Comparison of ENCODE assay signal across 18 mouse cellular contexts in genomic region chr8:85427026-85427425, GRCm38 (mm10). TPM values are rescaled to one million over a fixed set of nuclear protein-coding genes. Genes with fewer than 3 reads are reported as not detected.
DNase-seq lines count a peak whose midpoint lies in the region; ATAC-seq and TF ChIP-seq lines count a peak whose summit lies in the region.
"Had no signal": no experiment of that assay in that cellular context is flagged by ENCODE, and none has a peak within 500 bp of the region (broad histone marks: within the 10 kb centered on the region; RNA-seq: fewer than 3 reads in every experiment).

No protein-coding gene starts in this region.

- no peak for DNase-seq in heart, postnatal 10 days
- peak; percentile 26 for DNase-seq in 416B (ENCODE audit: low read depth)
- DNase-seq in G1E (ENCODE audit: low spot score), result no peak
- DNase-seq in liver, embryonic 13.5 days, result no peak
- DNase-seq in ovary, postnatal 10 days (ENCODE audit: low spot score), result no peak
- no peak for DNase-seq in gastrocnemius, adult 2 months
- DNase-seq: adrenal gland, postnatal 36 days; cerebellum, adult 9-10 months; kidney, postnatal 10 days; lung, postnatal 36 days; thymus, postnatal 4 days had no signal

- H3K9me3 ChIP-seq in heart, embryonic 13.5 days, result no peaks in the 10 kb centered on the region
- H3K9me3 ChIP-seq in G1E (replicated peaks), result no peaks in the 10 kb centered on the region
- H3K9me3 ChIP-seq in liver, embryonic 13.5 days (replicated peaks), result no peaks in the 10 kb centered on the region
- H3K9me3 ChIP-seq: embryonic facial prominence, embryonic 15.5 days; forebrain, embryonic 13.5 days; midbrain, embryonic 15.5 days had no signal

- 38% methylated on average over 4 of the region's 4 CpGs for WGBS in heart, embryonic 13.5 days
- 32% methylated on average over 4 of the region's 4 CpGs for WGBS in liver, embryonic 13.5 days (ENCODE audit: insufficient replicate concordance)

- H3K27me3 ChIP-seq in heart, embryonic 13.5 days (replicated peaks), result no peaks in the 10 kb centered on the region
- no peaks in the 10 kb centered on the region for H3K27me3 ChIP-seq in G1E (ENCODE audit: insufficient read depth, low read length)
- H3K27me3 ChIP-seq in liver, embryonic 13.5 days, result no peaks in the 10 kb centered on the region
- H3K27me3 ChIP-seq: CH12.LX; embryonic facial prominence, embryonic 15.5 days; forebrain, embryonic 13.5 days; midbrain, embryonic 15.5 days; Patski had no signal

- intact Hi-C loops in heart, postnatal 10 days (cut with DNase I), result no loop called here
- intact Hi-C loops in gastrocnemius, adult 2 months (cut with DNase I), result no loop called here

- TF ChIP-seq CTCF in G1E (IDR thresholded peaks at IDR 0.05; ENCODE audit: low read depth, low read length), result no peak
- TF ChIP-seq CTCF in gastrocnemius, adult 2 months (IDR thresholded peaks at IDR 0.05), result no peak

- H3K4me2 ChIP-seq in heart, embryonic 13.5 days, result peak overlapping the region; percentile 50
- peak overlapping the region; percentile 24; the same call in 1 of the 2 replicates for H3K4me2 ChIP-seq in liver, embryonic 13.5 days
- H3K4me2 ChIP-seq: embryonic facial prominence, embryonic 15.5 days; forebrain, embryonic 13.5 days; midbrain, embryonic 15.5 days had no signal

- no peak for ATAC-seq in heart, embryonic 13.5 days (ENCODE audit: extremely low read depth, insufficient number of reproducible peaks, low FRiP score, low TSS enrichment)
- 0 out of 2 replicates have a peak, but pooled peaks have one; percentile 17 for ATAC-seq in G1E (ENCODE audit: extremely low read depth, insufficient number of reproducible peaks, low FRiP score, poor library complexity, severe bottlenecking)
- ATAC-seq in liver, embryonic 13.5 days (ENCODE audit: low read depth), result peak; percentile 49; the same call in 1 of the 2 replicates
- ATAC-seq: forebrain, embryonic 13.5 days; inflammation-experienced regulatory T-cells, adult 6 months; midbrain, embryonic 15.5 days; Patski had no signal

- H3K4me1 ChIP-seq in heart, embryonic 13.5 days, result peaks cover 69% of the 10 kb centered on the region
- peaks cover 61% of the 10 kb centered on the region for H3K4me1 ChIP-seq in G1E (ENCODE audit: insufficient read depth, low read depth, low read length)
- peaks cover 77% of the 10 kb centered on the region for H3K4me1 ChIP-seq in liver, embryonic 13.5 days (replicated peaks)

- peak overlapping the region; percentile 95; the same call in 1 of the 2 replicates for H3K27ac ChIP-seq in heart, embryonic 13.5 days (replicated peaks)
- H3K27ac ChIP-seq in liver, embryonic 13.5 days, result no peak overlapping the region
- no peak overlapping the region for H3K27ac ChIP-seq in gastrocnemius, adult 2 months
- H3K27ac ChIP-seq: embryonic facial prominence, embryonic 15.5 days; forebrain, embryonic 13.5 days; midbrain, embryonic 15.5 days had no signal

- no peak overlapping the region for H3K4me3 ChIP-seq in heart, embryonic 13.5 days
- H3K4me3 ChIP-seq in G1E (ENCODE audit: low read depth, low read length), result no peak overlapping the region; the same call in 1 of the 2 replicates
- H3K4me3 ChIP-seq in liver, embryonic 13.5 days (replicated peaks), result no peak overlapping the region
- H3K4me3 ChIP-seq in gastrocnemius, adult 2 months, result no peak overlapping the region
- H3K4me3 ChIP-seq: embryonic facial prominence, embryonic 15.5 days; forebrain, embryonic 13.5 days; midbrain, embryonic 15.5 days had no signal

- peaks cover 13% of the 10 kb centered on the region for H3K36me3 ChIP-seq in heart, embryonic 13.5 days
- H3K36me3 ChIP-seq in G1E (replicated peaks), result peaks cover 30% of the 10 kb centered on the region
- peaks cover 5% of the 10 kb centered on the region for H3K36me3 ChIP-seq in liver, embryonic 13.5 days
- H3K36me3 ChIP-seq: embryonic facial prominence, embryonic 15.5 days; midbrain, embryonic 15.5 days had no signal

- peak overlapping the region; percentile 56 for H3K9ac ChIP-seq in heart, embryonic 13.5 days
- peak overlapping the region; percentile 23; the same call in 1 of the 2 replicates for H3K9ac ChIP-seq in liver, embryonic 13.5 days
- H3K9ac ChIP-seq: embryonic facial prominence, embryonic 15.5 days; forebrain, embryonic 13.5 days; midbrain, embryonic 15.5 days had no signal

RNA-seq across cellular contexts. Expression of gene 4921524J17Rik, which starts 5.6 kb away (rescaled TPM):
- polyA plus RNA-seq in heart, embryonic 13.5 days (2015; fragmentation: Nextera tagmentation; extraction: Ambion mirVana), result 52.9 and 62.3 TPM in 2 replicates
- 10 to 100 TPM; 17.9 to 21.6 TPM for total RNA-seq in heart, postnatal 10 days (2021)
- total RNA-seq in G1E (2014; fragmentation: Nextera tagmentation) (31.5 and 35.1 TPM in 2 replicates), G1E (2017) (24.8 and 40.8 TPM in 2 replicates)
- 27.1 and 28.5 TPM in 2 replicates for polyA plus RNA-seq in G1E (2012)
- polyA plus RNA-seq in liver, embryonic 13.5 days (2015; fragmentation: Nextera tagmentation; extraction: Ambion mirVana), result 21.4 and 26.1 TPM in 2 replicates
- 10 to 100 TPM; 12.1 to 14.2 TPM for total RNA-seq in gastrocnemius, adult 2 months (2021)

RNA-seq across cellular contexts. Expression of gene Mylk3, which starts 40.9 kb away (rescaled TPM):
- polyA plus RNA-seq in heart, embryonic 13.5 days (2015; fragmentation: Nextera tagmentation; extraction: Ambion mirVana), result 197 and 216 TPM in 2 replicates
- 100 to 1,000 TPM; 274 to 314 TPM for total RNA-seq in heart, postnatal 10 days (2021)
- 65.7 and 83.5 TPM in 2 replicates for total RNA-seq in G1E (2014; fragmentation: Nextera tagmentation)
- 148 and 163 TPM in 2 replicates for total RNA-seq in G1E (2017)
- 78.4 and 96.6 TPM in 2 replicates for polyA plus RNA-seq in G1E (2012)
- 44.7 and 45.8 TPM in 2 replicates for polyA plus RNA-seq in liver, embryonic 13.5 days (2015; fragmentation: Nextera tagmentation; extraction: Ambion mirVana)
- 1 to 10 TPM in 1 of 2 experiments, under 1 TPM in 1; 0.54 to 2.7 TPM for total RNA-seq in gastrocnemius, adult 2 months (2021)
- polyA plus RNA-seq: inflammation-experienced regulatory T-cells, adult 6 months; Patski had no signal

Comparison
In these comparisons a context has a peak if more than half of its experiments do, and no peak if none do; other contexts are left out.
1. RNA of gene Mylk3, which starts 40.9 kb away (total RNA-seq): 274 to 314 TPM in heart, postnatal 10 days and 65.7 to 163 TPM in G1E; 0.54 to 2.7 TPM in gastrocnemius, adult 2 months; every median in the first group is over 10 times any median in the second.